Mouse (Mus musculus) lung, embryonic 16.5 days (tissue): Measurements from ENCODE around the gene Aqp7. TPM values are rescaled to one million over a fixed set of nuclear protein-coding genes. Genes with fewer than 3 reads are reported as not detected.

Source experiments
- ATAC-seq: fragments of 200-750 bp; cut with Nextera tagmentation; 2 replicates; pipeline ENCODE4 v1.8.0; 2017; ENCODE audit warnings: low read depth, mild to moderate bottlenecking, moderate library complexity
- H3K27ac ChIP-seq: fragments of 300-500 bp; sonication (generic); 2 replicates; pipeline ENCODE4 v1.5.1; 2014; ENCODE audit warnings: mild to moderate bottlenecking, control low read depth, low read length
- H3K27me3 ChIP-seq: fragments of 300-500 bp; sonication (generic); 2 replicates; pipeline ENCODE4 v1.6.1; 2014; ENCODE audit warnings: low read depth, low read length, mixed read lengths; ENCODE audit not compliant: control insufficient read depth, insufficient read depth
- H3K36me3 ChIP-seq: fragments of 300-500 bp; sonication (generic); 2 replicates; pipeline ENCODE4 v1.6.1; 2014; ENCODE audit warnings: low read length; ENCODE audit not compliant: control insufficient read depth, insufficient read depth
- H3K4me1 ChIP-seq: fragments of 300-500 bp; sonication (generic); replicated peaks from 2 replicates; pipeline ENCODE4 v1.6.1; 2014; ENCODE audit warnings: low read length, mixed read lengths; ENCODE audit not compliant: control insufficient read depth, insufficient read depth
- H3K4me2 ChIP-seq: fragments of 300-500 bp; sonication (generic); 2 replicates; pipeline ENCODE4 v1.6.1; 2014; ENCODE audit warnings: low read depth, low read length, control low read depth
- H3K4me3 ChIP-seq: fragments of 300-500 bp; sonication (generic); 2 replicates; pipeline ENCODE4 v1.5.1; 2014; ENCODE audit warnings: mild to moderate bottlenecking, low read length, control low read depth
- H3K9ac ChIP-seq: fragments of 300-500 bp; sonication (generic); 2 replicates; pipeline ENCODE4 v1.6.1; 2014; ENCODE audit warnings: low read length, control low read depth
- H3K9me3 ChIP-seq: fragments of 300-500 bp; sonication (generic); 2 replicates; pipeline ENCODE4 v1.6.1; 2016; ENCODE audit warnings: low read length; ENCODE audit not compliant: control insufficient read depth
- WGBS: fragments of 180-500 bp; shearing (Covaris S2); extraction: QIAGEN DNeasy Blood & Tissue Kit; methylation state at CpG from one replicate; pipeline ENCODE4 v1.1.7; 2014; 5-methylcytosine and 5-hydroxymethylcytosine counted together
- polyA plus RNA-seq: library from polyadenylated mRNA; unstranded; fragments of >200 nt; fragmentation: Nextera tagmentation; extraction: Ambion mirVana; gene quantifications from 2 replicates; pipeline ENCODE4 v1.2.1, GENCODE M21; 2015

Gene Aqp7
- polyA plus RNA-seq, 1 experiment from 2014 or later = 0.13 TPM

- Histone ChIP-seq H3K4me3 (no peak overlapping the region), H3K9ac (no peak overlapping the region), H3K4me2 (no peak overlapping the region), H3K36me3 (no peaks in the 10 kb centered on the region), H3K9me3 (no peaks in the 10 kb centered on the region), H3K27me3 (no peaks in the 10 kb centered on the region), H3K27ac (no peak overlapping the region), H3K4me1 (no peaks in the 10 kb centered on the region)
- WGBS = 68% methylated on average over 14 of the region's 14 CpGs
- no peak for ATAC-seq
Measured at GRCm38 (mm10) chr4:41071500-41072429, 23.8 kb upstream of the Aqp7 start.

GRCm38 (mm10) chr4:41065196-41065595 lies 17.3 kb upstream of the Aqp7 start:
- Histone ChIP-seq H3K4me1 (no peaks in the 10 kb centered on the region), H3K27ac (no peak overlapping the region), H3K36me3 (no peaks in the 10 kb centered on the region), H3K4me3 (no peak overlapping the region), H3K4me2 (no peak overlapping the region), H3K9ac (no peak overlapping the region), H3K27me3 (no peaks in the 10 kb centered on the region; the same call in 1 of the 2 replicates), H3K9me3 (no peaks in the 10 kb centered on the region)
- ATAC-seq = no peak
- 67% methylated on average over 4 of the region's 4 CpGs for WGBS

- no peaks in the 10 kb centered on the region for H3K4me1 ChIP-seq
- H3K4me3 ChIP-seq = peak overlapping the region; percentile 13
- no peaks in the 10 kb centered on the region; the same call in 1 of the 2 replicates for H3K27me3 ChIP-seq
- H3K36me3 ChIP-seq = no peaks in the 10 kb centered on the region
- 12% methylated on average over 16 of the region's 16 CpGs for WGBS
- no peak overlapping the region for H3K27ac ChIP-seq
- H3K4me2 ChIP-seq = peak overlapping the region; percentile 24; the same call in 1 of the 2 replicates
- no peak for ATAC-seq
- no peaks in the 10 kb centered on the region for H3K9me3 ChIP-seq
- no peak overlapping the region for H3K9ac ChIP-seq
Measured at GRCm38 (mm10) chr4:41063894-41064673, 16.1 kb upstream of the Aqp7 start.

- Histone ChIP-seq H3K36me3 (no peaks in the 10 kb centered on the region), H3K4me2 (no peak overlapping the region), H3K9ac (no peak overlapping the region), H3K27ac (no peak overlapping the region), H3K4me1 (no peaks in the 10 kb centered on the region), H3K27me3 (no peaks in the 10 kb centered on the region; the same call in 1 of the 2 replicates), H3K9me3 (no peaks in the 10 kb centered on the region), H3K4me3 (no peak overlapping the region)
- WGBS = 35% methylated on average over 3 of the region's 3 CpGs
- no peak for ATAC-seq
Measured at GRCm38 (mm10) chr4:41063351-41063750, 15.4 kb upstream of the Aqp7 start.

GRCm38 (mm10) chr4:41057361-41057760 lies 9.4 kb upstream of the Aqp7 start:
- Histone ChIP-seq H3K27me3 (no peaks in the 10 kb centered on the region), H3K9me3 (no peaks in the 10 kb centered on the region), H3K4me2 (no peak overlapping the region), H3K27ac (no peak overlapping the region), H3K4me3 (no peak overlapping the region), H3K9ac (no peak overlapping the region), H3K4me1 (peaks cover 7% of the 10 kb centered on the region; the same call in 1 of the 2 replicates), H3K36me3 (no peaks in the 10 kb centered on the region)
- ATAC-seq = no peak
- WGBS = 53% methylated on average over 9 of the region's 9 CpGs

GRCm38 (mm10) chr4:41056742-41057332 lies 8.9 kb upstream of the Aqp7 start:
- Histone ChIP-seq H3K36me3 (no peaks in the 10 kb centered on the region), H3K9ac (no peak overlapping the region), H3K4me3 (no peak overlapping the region), H3K4me1 (peaks cover 7% of the 10 kb centered on the region; the same call in 1 of the 2 replicates), H3K27ac (no peak overlapping the region), H3K27me3 (no peaks in the 10 kb centered on the region), H3K9me3 (no peaks in the 10 kb centered on the region), H3K4me2 (no peak overlapping the region)
- 49% methylated on average over 7 of the region's 7 CpGs for whole genome bisulfite sequencing
- no peak for ATAC-seq

- no peak for ATAC-seq
- no peaks in the 10 kb centered on the region for H3K9me3 ChIP-seq
- H3K36me3 ChIP-seq = no peaks in the 10 kb centered on the region
- H3K4me3 ChIP-seq = no peak overlapping the region
- WGBS = 50% methylated on average over 1 of the region's 1 CpGs
- no peak overlapping the region for H3K9ac ChIP-seq
- no peak overlapping the region for H3K27ac ChIP-seq
- H3K27me3 ChIP-seq = no peaks in the 10 kb centered on the region
- peaks cover 7% of the 10 kb centered on the region; the same call in 1 of the 2 replicates for H3K4me1 ChIP-seq
- no peak overlapping the region for H3K4me2 ChIP-seq
Measured at GRCm38 (mm10) chr4:41056253-41056652, 8.3 kb upstream of the Aqp7 start.

GRCm38 (mm10) chr4:41055111-41055510 lies 7.2 kb upstream of the Aqp7 start:
- no peaks in the 10 kb centered on the region for H3K9me3 ChIP-seq
- peak overlapping the region; percentile 51 for H3K4me2 ChIP-seq
- 17% methylated on average over 13 of the region's 13 CpGs for WGBS
- H3K4me1 ChIP-seq = peaks cover 7% of the 10 kb centered on the region; the same call in 1 of the 2 replicates
- no peaks in the 10 kb centered on the region for H3K27me3 ChIP-seq
- H3K4me3 ChIP-seq = peak overlapping the region; percentile 30
- no peaks in the 10 kb centered on the region for H3K36me3 ChIP-seq
- H3K9ac ChIP-seq = peak overlapping the region; percentile 49
- H3K27ac ChIP-seq = peak overlapping the region; percentile 72
- ATAC-seq = peak; percentile 78

- Histone ChIP-seq H3K27ac (no peak overlapping the region), H3K4me1 (peaks cover 7% of the 10 kb centered on the region; the same call in 1 of the 2 replicates), H3K9me3 (no peaks in the 10 kb centered on the region), H3K9ac (no peak overlapping the region), H3K27me3 (no peaks in the 10 kb centered on the region), H3K4me3 (no peak overlapping the region), H3K4me2 (no peak overlapping the region), H3K36me3 (no peaks in the 10 kb centered on the region)
- WGBS = 80% methylated on average over 7 of the region's 7 CpGs
- ATAC-seq = no peak
Measured at GRCm38 (mm10) chr4:41051781-41052180, 3.8 kb upstream of the Aqp7 start.
